Mouse (Mus musculus) ES-E14 (cell line): Measurements from ENCODE around the gene AC131692.1. TPM values are rescaled to one million over a fixed set of nuclear protein-coding genes. Genes with fewer than 3 reads are reported as not detected.

ENCODE experiments used
- DNase-seq: peaks from one replicate; pipeline ENCODE4 v3.0.0-alpha.2; 2013; ENCODE audit warnings: low read depth, low spot score
- H3K27ac ChIP-seq: 2 replicates; pipeline ENCODE4 v1.5.1; 2012; ENCODE audit warnings: low read depth, mild to moderate bottlenecking, low read length, moderate library complexity, mixed read lengths; ENCODE audit not compliant: poor library complexity, insufficient read depth, severe bottlenecking
- H3K36me3 ChIP-seq: 2 replicates; pipeline ENCODE4 v1.6.1; 2012; ENCODE audit warnings: mild to moderate bottlenecking, low read length, moderate library complexity, mixed read lengths; ENCODE audit not compliant: control insufficient read depth, poor library complexity, insufficient read depth, severe bottlenecking
- H3K4me1 ChIP-seq, 2 experiments: fragments of 150-350 bp in 1 of 2; sonication (generic) in 1 of 2; 2 replicates each; pipeline ENCODE4 v1.6.1; 2012; ENCODE audit warnings: low read length in 2 of 2, mild to moderate bottlenecking in 1 of 2, mixed read lengths in 1 of 2; ENCODE audit not compliant: control insufficient read depth in 2 of 2, insufficient read depth in 2 of 2, poor library complexity in 1 of 2
- H3K4me3 ChIP-seq, 2 experiments: fragments of 150-350 bp in 1 of 2; sonication (generic) in 1 of 2; 2 replicates each; pipeline ENCODE4 v1.5.1; 2012; ENCODE audit warnings: low read length in 2 of 2, low read depth in 1 of 2, mild to moderate bottlenecking in 1 of 2, mixed read lengths in 1 of 2; ENCODE audit not compliant: insufficient read depth in 1 of 2, poor library complexity in 1 of 2, severe bottlenecking in 1 of 2
- H3K9ac ChIP-seq: 2 replicates; pipeline ENCODE4 v1.6.1; 2012; ENCODE audit warnings: low read depth, mild to moderate bottlenecking, low read length, mixed read lengths; ENCODE audit not compliant: poor library complexity, insufficient read depth, severe bottlenecking
- H3K9me3 ChIP-seq: fragments of 150-350 bp; sonication (generic); 2 replicates; pipeline ENCODE4 v1.6.1; 2012; ENCODE audit warnings: low read depth, mild to moderate bottlenecking, low read length; ENCODE audit not compliant: control insufficient read depth, insufficient read depth
- CHD2 ChIP-seq: IDR thresholded peaks from 2 replicates; pipeline ENCODE4 v1.6.1; 2014; ENCODE audit warnings: mild to moderate bottlenecking, low read depth, low read length, inconsistent platforms
- HCFC1 ChIP-seq: IDR thresholded peaks from 2 replicates; pipeline ENCODE4 v1.6.1; 2012; ENCODE audit warnings: low read length, inconsistent platforms, borderline replicate concordance; ENCODE audit not compliant: insufficient read depth
- MAFK ChIP-seq: IDR thresholded peaks from 2 replicates; pipeline ENCODE4 v1.6.1; 2014; ENCODE audit warnings: mild to moderate bottlenecking, low read depth, low read length, inconsistent platforms; ENCODE audit not compliant: insufficient read depth
- ZC3H11A ChIP-seq: IDR thresholded peaks from 2 replicates; pipeline ENCODE4 v1.6.1; 2012; ENCODE audit warnings: low read depth, mild to moderate bottlenecking, inconsistent platforms, low read length, borderline replicate concordance
- ZNF384 ChIP-seq: IDR thresholded peaks from 2 replicates; pipeline ENCODE4 v1.6.1; 2012; ENCODE audit warnings: low read depth, low read length, inconsistent platforms
- in situ Hi-C, 2 experiments: fragments of 600-800 bp; cut with MboI; formaldehyde crosslinking; loops; one replicate each; pipeline ENCODE4 v1.15.1; 2025; ENCODE audit warnings: low sequenced_read_pairs in 2 of 2, inconsistent platforms in 1 of 2; ENCODE audit not compliant: unreplicated experiment in 2 of 2
- total RNA-seq: library from RNA; depleted of rRNA; stranded (reverse); fragments of 300-350 nt; gene quantifications from 2 replicates; pipeline ENCODE4 v1.2.3, GENCODE M21; 2012

Gene AC131692.1
- total RNA-seq, 1 experiment, result 3.4 TPM

DNA sequence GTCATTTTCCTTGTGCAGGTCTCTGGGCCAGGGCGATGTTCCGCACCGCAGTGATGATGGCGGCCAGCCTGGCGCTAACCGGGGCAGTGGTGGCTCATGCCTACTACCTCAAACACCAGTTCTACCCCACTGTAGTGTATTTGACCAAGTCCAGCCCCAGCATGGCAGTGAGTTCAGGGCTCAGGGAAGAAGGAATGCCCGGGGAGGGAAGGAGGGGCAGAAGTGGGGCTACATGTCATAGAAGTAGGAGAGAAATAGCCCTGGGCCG lies 46.4 kb upstream of the AC131692.1 start:
- TF ChIP-seq CHD2 (no peak), ZNF384 (no peak), ZC3H11A (no peak), MAFK (no peak), HCFC1 (no peak)
- H3K27ac ChIP-seq, result no peak overlapping the region
- H3K4me3 ChIP-seq, result peak overlapping the region; percentile 74 to 80
- in situ Hi-C loops, result no loop called here
- H3K9ac ChIP-seq, result peak overlapping the region; percentile 91
- no peaks in the 10 kb centered on the region for H3K9me3 ChIP-seq
- no peaks in the 10 kb centered on the region; a peak in 1 of 4 replicates for H3K4me1 ChIP-seq
- H3K36me3 ChIP-seq, result peaks cover 42% of the 10 kb centered on the region
- DNase-seq, result no peak

DNA sequence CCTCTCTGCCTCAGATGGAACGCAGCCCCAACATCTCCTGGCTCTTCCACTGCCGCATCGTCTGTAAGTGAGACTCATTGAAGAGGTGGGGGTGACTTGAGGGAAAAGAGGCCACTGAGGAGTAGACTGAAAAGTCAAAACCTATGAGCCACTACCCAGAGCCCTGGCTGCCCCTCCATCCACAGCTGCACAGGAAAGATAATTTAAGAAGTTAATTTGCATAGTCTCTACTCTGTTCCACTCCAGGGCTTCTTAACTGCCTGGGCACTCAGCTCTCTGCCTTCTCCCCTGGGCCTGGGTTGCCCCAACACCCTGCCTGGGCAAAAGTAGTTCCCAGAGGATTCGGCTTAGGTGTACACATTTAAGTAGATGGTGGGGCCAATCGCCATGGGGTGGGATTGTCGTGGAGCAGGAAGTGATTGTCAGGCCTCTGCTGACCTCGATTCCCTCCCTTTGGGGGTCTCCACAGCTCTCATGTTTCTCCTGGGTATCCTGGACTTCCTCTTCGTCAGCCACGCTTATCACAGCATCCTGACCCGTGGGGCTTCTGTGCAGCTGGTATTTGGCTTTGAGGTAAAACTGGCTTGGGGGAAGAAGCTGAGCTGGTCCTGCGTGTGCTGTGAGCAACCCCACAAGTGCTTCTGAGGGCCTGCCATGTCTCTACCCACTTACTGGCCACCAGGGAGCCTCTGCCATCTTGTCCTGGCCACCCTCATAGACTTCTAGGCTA lies 45.4 kb upstream of the AC131692.1 start:
- H3K4me3 ChIP-seq, result no peak overlapping the region
- in situ Hi-C loops, result no loop called here
- peaks cover 51% of the 10 kb centered on the region for H3K36me3 ChIP-seq
- H3K9me3 ChIP-seq, result no peaks in the 10 kb centered on the region
- no peak overlapping the region for H3K27ac ChIP-seq
- no peak overlapping the region for H3K9ac ChIP-seq
- TF ChIP-seq ZC3H11A, result no peak
- no peak for TF ChIP-seq ZNF384
- TF ChIP-seq HCFC1, result no peak
- TF ChIP-seq CHD2, result no peak
- TF ChIP-seq MAFK, result no peak
- no peaks in the 10 kb centered on the region; a peak in 1 of 4 replicates for H3K4me1 ChIP-seq
- no peak for DNase-seq

DNA sequence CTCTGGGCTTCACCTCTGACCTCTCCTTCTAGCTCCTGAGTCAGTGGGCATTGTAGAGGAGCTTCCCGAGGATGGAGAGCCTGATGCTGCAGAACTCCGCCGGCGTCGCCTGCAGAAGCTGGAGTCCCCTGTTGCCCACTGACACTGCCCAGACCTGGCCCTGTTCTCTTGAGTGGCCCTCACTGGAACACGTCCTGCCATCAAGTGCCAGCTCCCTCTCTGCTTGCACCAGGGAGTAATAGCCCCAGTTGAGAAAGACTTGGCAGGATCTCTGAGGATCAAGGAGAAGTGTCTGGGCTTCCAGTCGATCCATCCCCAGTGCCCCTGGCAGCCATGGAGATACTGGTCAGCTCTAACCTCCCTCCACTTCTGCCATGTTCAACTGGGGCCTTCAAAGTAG lies 41.7 kb upstream of the AC131692.1 start:
- peaks cover 0 to 2% of the 10 kb centered on the region in 2 experiments; a peak in 1 of 4 replicates for H3K4me1 ChIP-seq
- H3K36me3 ChIP-seq, result peaks cover 71% of the 10 kb centered on the region
- DNase-seq, result no peak
- no peaks in the 10 kb centered on the region for H3K9me3 ChIP-seq
- H3K4me3 ChIP-seq, result no peak overlapping the region
- H3K27ac ChIP-seq, result no peak overlapping the region
- H3K9ac ChIP-seq, result no peak overlapping the region
- in situ Hi-C loops, result no loop called here
- TF ChIP-seq ZNF384, result no peak
- TF ChIP-seq HCFC1, result no peak
- TF ChIP-seq CHD2, result no peak
- TF ChIP-seq ZC3H11A, result no peak
- no peak for TF ChIP-seq MAFK

DNA sequence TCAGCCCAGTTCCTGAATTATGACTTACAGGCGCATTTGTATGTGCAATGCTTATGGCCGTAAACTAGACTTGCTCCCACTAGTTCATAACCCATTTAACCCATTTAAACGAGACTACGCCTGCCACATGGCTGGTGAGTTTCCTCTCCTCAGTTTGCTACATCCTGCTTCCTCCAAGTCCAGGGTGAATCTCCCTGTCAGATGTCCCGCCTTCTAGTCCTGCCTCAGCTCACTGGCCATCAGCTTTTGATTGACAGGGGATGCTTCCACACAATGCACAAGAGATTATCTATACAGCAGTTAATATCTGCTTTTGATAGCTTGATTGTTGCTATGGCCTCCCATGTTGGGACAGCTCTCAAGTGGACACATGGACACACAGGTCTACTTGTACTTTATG lies 39.9 kb upstream of the AC131692.1 start:
- peaks cover 2% of the 10 kb centered on the region in 2 experiments; a peak in 2 of 4 replicates for H3K4me1 ChIP-seq
- in situ Hi-C loops, result no loop called here
- peaks cover 74% of the 10 kb centered on the region for H3K36me3 ChIP-seq
- no peak overlapping the region for H3K4me3 ChIP-seq
- no peaks in the 10 kb centered on the region for H3K9me3 ChIP-seq
- no peak overlapping the region for H3K9ac ChIP-seq
- DNase-seq, result no peak
- TF ChIP-seq HCFC1, result no peak
- no peak for TF ChIP-seq CHD2
- no peak for TF ChIP-seq ZC3H11A
- no peak for TF ChIP-seq MAFK
- TF ChIP-seq ZNF384, result no peak
- H3K27ac ChIP-seq, result no peak overlapping the region

DNA sequence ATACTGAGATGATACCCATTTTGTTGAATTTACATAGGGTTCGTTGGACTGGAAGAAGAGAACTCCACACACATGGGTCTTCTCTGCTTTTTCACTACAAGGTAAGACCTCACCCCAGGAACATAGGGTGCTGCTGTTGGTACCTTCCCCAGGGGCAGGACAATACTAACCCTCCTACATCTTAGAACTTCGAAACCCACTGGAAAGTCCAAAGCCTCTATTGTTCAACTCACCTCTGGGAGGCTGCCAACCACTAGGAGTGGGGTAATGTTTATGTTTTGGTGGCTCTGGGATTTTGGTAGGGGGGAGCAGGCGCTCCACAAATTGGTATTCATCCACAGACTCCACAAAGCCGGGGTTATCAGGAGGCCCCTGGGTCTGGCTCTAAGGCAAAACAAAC lies 37.5 kb upstream of the AC131692.1 start:
- DNase-seq, result no peak
- H3K9me3 ChIP-seq, result no peaks in the 10 kb centered on the region
- TF ChIP-seq ZC3H11A (no peak), ZNF384 (no peak), MAFK (no peak), HCFC1 (no peak), CHD2 (no peak)
- no peak overlapping the region for H3K27ac ChIP-seq
- H3K4me1 ChIP-seq, result peaks cover 2% of the 10 kb centered on the region in 2 experiments; a peak in 2 of 4 replicates
- peak overlapping the region; percentile 95 for H3K9ac ChIP-seq
- peaks cover 55% of the 10 kb centered on the region for H3K36me3 ChIP-seq
- H3K4me3 ChIP-seq, result peak overlapping the region; percentile 95 to 96
- in situ Hi-C loops, result no loop called here
